Mouse (Mus musculus) small intestine, adult 2 months (tissue): ENCODE results near the gene Tlk1. TPM values are rescaled to one million over a fixed set of nuclear protein-coding genes. Genes with fewer than 3 reads are reported as not detected.

Source experiments
- H3K27ac ChIP-seq: fragments of 200-500 bp; 2 replicates; pipeline ENCODE4 v1.5.1; 2012; ENCODE audit warnings: low read depth, low read length, control low read depth, inconsistent platforms; ENCODE audit not compliant: insufficient read depth
- H3K27me3 ChIP-seq: fragments of 200-500 bp; 2 replicates; pipeline ENCODE4 v1.6.1; 2012; ENCODE audit warnings: mild to moderate bottlenecking, moderate library complexity, low read length, inconsistent platforms; ENCODE audit not compliant: control insufficient read depth, insufficient read depth
- H3K36me3 ChIP-seq: fragments of 200-500 bp; 2 replicates; pipeline ENCODE4 v1.6.1; 2012; ENCODE audit warnings: mild to moderate bottlenecking, low read length, control low read depth, inconsistent platforms; ENCODE audit not compliant: control insufficient read depth, insufficient read depth
- H3K4me1 ChIP-seq: fragments of 200-500 bp; 2 replicates; pipeline ENCODE4 v1.6.1; 2012; ENCODE audit warnings: low read length, inconsistent platforms, mixed read lengths; ENCODE audit not compliant: control insufficient read depth, insufficient read depth, insufficient read length
- H3K4me3 ChIP-seq: fragments of 200-500 bp; 2 replicates; pipeline ENCODE4 v1.5.1; 2012; ENCODE audit warnings: low read depth, mild to moderate bottlenecking, control low read depth, inconsistent platforms, low read length, moderate library complexity
- CTCF ChIP-seq: fragments of 200-500 bp; IDR thresholded peaks from 2 replicates; pipeline ENCODE4 v1.5.1; 2012; ENCODE audit warnings: low read depth, mild to moderate bottlenecking, control low read depth, inconsistent platforms, low read length, moderate library complexity, mixed read lengths; ENCODE audit not compliant: insufficient replicate concordance, insufficient read length; ENCODE audit errors: extremely low read depth
- POLR2A ChIP-seq: fragments of 200-500 bp; IDR thresholded peaks from 2 replicates; pipeline ENCODE4 v1.6.1; 2012; ENCODE audit warnings: low read depth, mild to moderate bottlenecking, control low read depth, inconsistent platforms, low read length, moderate library complexity
- WGBS: fragments of 180-500 bp; shearing (Covaris S2); methylation state at CpG from one replicate; pipeline ENCODE4 v1.1.7; 2018; 5-methylcytosine and 5-hydroxymethylcytosine counted together
- polyA plus RNA-seq: library from polyadenylated mRNA; depleted of rRNA; stranded (reverse); fragments of >200 nt; gene quantifications from 2 replicates; pipeline ENCODE4 v1.2.3, GENCODE M21; 2012

Tlk1 gene
- polyA plus RNA-seq, 1 experiment = 6.5 TPM

DNA sequence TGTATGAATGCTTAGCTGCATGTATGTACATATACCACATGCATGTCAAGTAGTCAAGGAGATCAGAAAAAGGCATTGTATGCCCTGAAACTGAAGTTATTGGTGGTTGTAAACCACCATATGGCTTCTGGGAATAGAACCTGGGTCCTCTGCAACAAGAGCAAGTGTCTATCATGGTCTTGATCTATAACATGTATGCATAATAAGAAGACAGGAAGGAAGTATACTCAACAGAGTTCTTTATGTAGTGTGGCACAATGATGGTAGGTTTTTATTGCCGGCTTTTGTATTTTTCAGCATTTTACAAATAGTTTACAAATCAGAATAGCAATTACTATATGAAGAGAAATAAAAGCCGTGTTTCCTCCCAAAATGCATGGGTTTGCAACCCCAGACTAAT, 9.7 kb upstream of the Tlk1 start:
- Histone ChIP-seq H3K4me3 (no peak overlapping the region), H3K27ac (no peak overlapping the region), H3K36me3 (no peaks in the 10 kb centered on the region), H3K27me3 (no peaks in the 10 kb centered on the region), H3K4me1 (peaks cover 14% of the 10 kb centered on the region; the same call in 1 of the 2 replicates)
- WGBS = 74% methylated on average over 2 of the region's 2 CpGs
- no peak for TF ChIP-seq CTCF
- TF ChIP-seq POLR2A = no peak

DNA sequence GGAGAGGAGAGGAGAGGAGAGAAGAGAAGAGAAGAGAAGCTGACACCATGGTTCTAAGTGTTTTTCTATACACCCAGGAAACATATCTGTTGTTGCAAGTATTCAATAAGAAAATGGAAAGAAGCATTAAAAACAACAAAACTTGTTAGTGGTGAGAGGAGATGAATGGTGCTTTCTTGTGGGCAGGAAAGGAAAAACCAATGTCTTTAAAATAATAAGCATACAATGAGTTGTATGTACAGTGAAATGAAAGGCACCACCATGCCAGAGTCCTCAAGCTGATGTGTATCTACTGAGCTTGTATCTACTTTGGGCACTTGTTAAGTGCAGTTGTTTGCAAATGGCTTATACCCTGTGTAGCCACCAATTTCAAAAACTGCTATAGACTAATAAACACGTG, 7.7 kb upstream of the Tlk1 start:
- Histone ChIP-seq H3K36me3 (no peaks in the 10 kb centered on the region), H3K4me3 (no peak overlapping the region), H3K27ac (no peak overlapping the region), H3K4me1 (peaks cover 12% of the 10 kb centered on the region; the same call in 1 of the 2 replicates), H3K27me3 (no peaks in the 10 kb centered on the region)
- WGBS = 67% methylated on average over 1 of the region's 1 CpGs
- TF ChIP-seq CTCF = no peak
- no peak for TF ChIP-seq POLR2A

DNA sequence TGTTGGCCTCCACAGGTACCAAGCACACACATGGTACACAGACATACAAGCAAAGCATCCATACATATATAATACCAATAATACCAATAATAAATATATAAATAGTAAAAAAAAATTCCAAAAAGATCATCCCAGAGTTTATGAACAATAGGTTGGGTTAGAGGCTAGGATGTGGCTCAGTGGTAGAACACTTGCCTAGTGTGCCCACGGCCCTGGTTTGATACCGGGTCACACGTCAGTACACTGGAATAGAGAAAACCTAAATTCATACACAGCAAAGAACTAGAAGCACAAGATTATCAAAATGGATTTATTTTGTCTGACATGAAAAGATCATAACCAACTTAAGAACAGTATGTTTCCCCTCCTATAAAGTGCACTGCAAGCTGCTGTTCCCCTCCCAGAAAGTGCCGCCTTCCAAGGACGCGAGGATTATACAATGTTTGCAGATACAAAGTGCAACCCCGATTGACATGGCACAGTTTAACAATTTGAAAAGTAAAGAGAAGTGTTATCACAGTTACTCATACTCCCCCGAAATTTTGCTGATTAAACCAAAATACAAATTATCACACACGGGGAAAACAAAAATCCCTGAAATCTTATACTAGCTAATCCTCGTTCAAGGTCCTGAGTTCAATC, 6.3 kb upstream of the Tlk1 start:
- peaks cover 11% of the 10 kb centered on the region; the same call in 1 of the 2 replicates for H3K4me1 ChIP-seq
- H3K4me3 ChIP-seq = no peak overlapping the region
- TF ChIP-seq CTCF = no peak
- TF ChIP-seq POLR2A = no peak
- H3K27me3 ChIP-seq = no peaks in the 10 kb centered on the region
- no peaks in the 10 kb centered on the region for H3K36me3 ChIP-seq
- 34% methylated on average over 10 of the region's 10 CpGs for WGBS
- H3K27ac ChIP-seq = no peak overlapping the region

DNA sequence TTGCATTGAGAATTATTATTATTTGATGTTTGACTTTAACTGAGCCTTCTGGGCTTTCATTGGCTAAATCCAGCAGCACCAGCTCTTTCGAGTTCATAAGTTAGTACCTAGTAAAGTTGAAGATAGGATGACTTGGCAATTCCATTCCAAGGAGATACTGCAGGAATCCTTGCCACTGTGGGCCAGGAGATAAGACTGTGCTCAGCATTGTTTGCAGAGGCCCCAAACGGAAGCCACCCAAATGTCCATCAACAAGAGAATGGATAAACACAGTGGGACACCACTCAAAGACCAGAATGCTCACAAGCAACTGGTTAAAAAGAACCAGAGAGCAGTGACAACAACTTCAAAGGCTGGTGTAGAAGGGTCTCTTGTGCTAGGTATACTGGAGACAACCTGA, 5.2 kb upstream of the Tlk1 start:
- no peak for TF ChIP-seq POLR2A
- TF ChIP-seq CTCF = no peak
- Histone ChIP-seq H3K4me1 (peaks cover 8% of the 10 kb centered on the region; the same call in 1 of the 2 replicates), H3K27me3 (no peaks in the 10 kb centered on the region), H3K4me3 (no peak overlapping the region), H3K27ac (no peak overlapping the region), H3K36me3 (no peaks in the 10 kb centered on the region)
- 39% methylated on average over 2 of the region's 2 CpGs for WGBS

DNA sequence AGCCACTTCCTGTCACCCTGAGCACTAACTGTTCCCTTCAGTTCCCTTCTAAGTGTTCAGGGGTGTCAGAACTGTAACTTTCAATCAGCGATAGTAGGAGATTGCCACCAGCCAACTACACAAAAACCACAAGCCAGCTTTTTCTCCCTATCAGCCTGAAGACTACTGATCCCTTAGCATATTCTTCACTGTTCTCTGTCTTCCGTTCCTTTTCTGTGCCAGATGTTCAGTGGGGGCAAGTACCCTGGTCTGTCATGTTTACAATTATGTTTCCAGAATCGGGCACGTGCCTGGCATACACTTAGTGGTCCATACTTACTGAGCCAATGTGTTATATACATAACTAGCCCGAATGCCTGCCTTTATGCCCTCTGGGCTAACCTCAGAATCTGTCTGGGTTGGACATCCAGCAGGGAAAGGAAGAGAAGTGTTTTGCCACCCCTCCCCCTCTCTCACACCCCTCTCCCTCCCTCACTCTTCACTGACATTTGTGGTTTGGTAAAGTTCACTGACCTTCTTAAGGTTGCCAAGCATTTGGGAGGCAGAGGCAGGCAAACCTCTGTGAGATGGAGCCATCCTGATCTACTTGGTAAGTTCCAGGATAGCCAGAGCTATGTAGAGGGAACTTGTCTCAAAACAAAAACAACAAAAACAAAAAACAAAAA, 4.5 kb upstream of the Tlk1 start:
- no peak overlapping the region for H3K4me3 ChIP-seq
- H3K27ac ChIP-seq = no peak overlapping the region
- no peaks in the 10 kb centered on the region for H3K27me3 ChIP-seq
- H3K4me1 ChIP-seq = peaks cover 8% of the 10 kb centered on the region; the same call in 1 of the 2 replicates
- WGBS = 88% methylated on average over 5 of the region's 5 CpGs
- TF ChIP-seq CTCF (no peak), POLR2A (no peak)
- H3K36me3 ChIP-seq = no peaks in the 10 kb centered on the region

DNA sequence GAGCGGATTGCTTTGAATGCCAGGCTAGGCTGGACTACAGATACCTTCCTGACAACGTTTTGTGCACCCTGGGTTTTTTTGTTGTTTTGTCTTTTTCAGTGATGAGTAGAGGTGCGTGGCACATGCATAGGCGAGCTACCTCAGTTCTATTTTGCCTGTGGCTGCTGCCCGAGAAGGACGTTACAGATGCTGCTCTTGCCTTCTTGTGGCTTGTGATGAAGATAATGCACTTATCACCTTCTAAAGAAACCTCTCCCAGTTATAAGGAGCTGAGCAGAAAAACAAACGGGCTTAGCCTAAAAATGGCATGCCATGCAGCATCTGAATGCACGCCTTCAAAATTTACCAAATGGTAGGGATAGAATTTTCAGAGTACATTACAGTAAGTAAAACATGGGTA, 2.3 kb upstream of the Tlk1 start:
- Histone ChIP-seq H3K4me1 (peaks cover 8% of the 10 kb centered on the region; the same call in 1 of the 2 replicates), H3K27ac (no peak overlapping the region), H3K36me3 (no peaks in the 10 kb centered on the region), H3K27me3 (no peaks in the 10 kb centered on the region), H3K4me3 (no peak overlapping the region)
- TF ChIP-seq POLR2A (no peak), CTCF (no peak)
- WGBS = 90% methylated on average over 8 of the region's 8 CpGs

DNA sequence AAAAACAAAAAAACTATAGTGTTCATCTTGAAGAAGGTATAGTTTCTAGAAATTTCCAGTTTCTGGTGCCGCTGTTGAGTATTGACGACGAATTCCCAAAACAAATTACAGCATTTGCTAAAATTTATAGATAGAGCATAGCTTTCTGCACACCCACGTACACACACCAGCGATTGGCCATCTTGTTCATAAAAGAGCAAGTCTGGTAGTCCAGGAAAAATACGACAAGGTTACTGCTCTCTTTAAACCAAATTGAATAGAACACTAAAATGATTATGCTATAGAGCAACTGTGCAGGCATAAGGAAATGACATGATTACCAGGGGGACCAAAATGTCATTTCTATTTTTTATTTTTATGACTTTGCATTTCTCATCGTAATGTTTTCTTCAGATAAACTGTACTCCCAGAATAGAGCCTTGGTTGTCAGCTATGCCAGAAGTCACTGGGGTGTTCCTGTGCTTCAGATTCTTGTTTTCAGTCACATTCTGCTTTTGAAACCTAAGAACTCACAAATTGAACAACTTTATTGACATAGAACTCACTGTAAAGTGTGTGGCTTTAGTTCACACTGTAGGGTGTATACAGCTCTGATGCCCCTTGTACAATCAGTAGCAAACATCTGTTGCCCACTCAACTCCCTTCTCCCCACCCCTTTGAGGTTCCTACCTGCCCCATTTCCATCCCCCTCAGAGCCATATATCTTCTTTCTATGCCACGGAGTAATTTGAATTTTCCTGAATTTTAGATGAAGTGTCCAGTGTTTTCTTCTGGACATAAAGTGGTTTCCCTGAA, 1.1 kb upstream of the Tlk1 start:
- TF ChIP-seq CTCF (no peak), POLR2A (no peak)
- H3K27ac ChIP-seq = no peak overlapping the region
- WGBS = 47% methylated on average over 8 of the region's 8 CpGs
- H3K36me3 ChIP-seq = no peaks in the 10 kb centered on the region
- H3K4me3 ChIP-seq = no peak overlapping the region
- H3K4me1 ChIP-seq = peaks cover 7% of the 10 kb centered on the region; the same call in 1 of the 2 replicates
- H3K27me3 ChIP-seq = no peaks in the 10 kb centered on the region
